8 mouse cellular contexts compared by ENCODE assay signal in the genomic region with DNA sequence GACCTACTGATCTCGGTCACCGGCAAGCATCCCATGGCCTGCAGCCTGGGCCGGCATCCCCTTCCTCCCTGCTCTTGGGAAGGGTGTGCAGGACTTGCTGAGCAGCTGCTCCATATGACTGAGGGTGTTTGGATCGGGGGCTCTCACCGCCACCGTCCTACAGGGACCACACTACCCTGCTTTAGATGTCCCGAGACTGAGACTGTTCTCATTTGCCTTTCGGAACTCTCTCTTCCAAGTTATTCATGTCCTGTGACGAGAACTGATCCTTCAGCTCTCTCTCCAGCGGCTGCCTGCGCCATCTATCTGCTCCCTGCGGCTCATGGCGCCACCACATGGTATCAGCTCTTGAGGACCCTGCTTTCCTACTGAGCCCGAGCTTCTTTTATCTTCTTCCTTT. TPM values are rescaled to one million over a fixed set of nuclear protein-coding genes. Genes with fewer than 3 reads are reported as not detected.
DNase-seq lines count a peak whose midpoint lies in the region; ATAC-seq and TF ChIP-seq lines count a peak whose summit lies in the region.

No protein-coding gene starts in this region.

- TF ChIP-seq POLR2A in kidney, adult 2 months (IDR thresholded peaks at IDR 0.05; ENCODE audit: low read depth, low read length): no peak

- TF ChIP-seq CTCF in kidney, adult 2 months (conservative IDR thresholded peaks at IDR 0.05; ENCODE audit: insufficient read depth, insufficient read length, low read depth, low read length): peak; percentile 68

- ATAC-seq in megakaryocyte, adult 5-6 weeks (ENCODE audit: poor library complexity, severe bottlenecking): no peak
- ATAC-seq in embryonic facial prominence, embryonic 13.5 days (ENCODE audit: insufficient number of reproducible peaks, insufficient read depth, low FRiP score, low TSS enrichment, low read depth): no peak
- no peak for ATAC-seq in midbrain, embryonic 13.5 days

- H3K4me3 ChIP-seq in megakaryocyte, embryonic 14.5 days (replicated peaks): peak overlapping the region; percentile 38
- H3K4me3 ChIP-seq in embryonic facial prominence, embryonic 13.5 days: peak overlapping the region; percentile 22; the same call in 1 of the 2 replicates
- no peak overlapping the region for H3K4me3 ChIP-seq in kidney, adult 2 months (ENCODE audit: insufficient read depth, low read depth, low read length)
- peak overlapping the region; percentile 9; the same call in 1 of the 2 replicates for H3K4me3 ChIP-seq in midbrain, embryonic 13.5 days (replicated peaks)

- peak; percentile 75 for DNase-seq in heart, adult 8-10 months (ENCODE audit: low spot score)
- peak; percentile 68 for DNase-seq in kidney, adult 2 months
- peak; percentile 76 to 82 for DNase-seq in left cerebral cortex, postnatal 25 days (ENCODE audit: low spot score in 2 of 2)
- peak; percentile 48 for DNase-seq in telencephalon, adult 2 months (ENCODE audit: low read depth, low spot score)

- H3K9ac ChIP-seq in embryonic facial prominence, embryonic 13.5 days: peak overlapping the region; percentile 55
- H3K9ac ChIP-seq in midbrain, embryonic 13.5 days (replicated peaks): peak overlapping the region; percentile 39

- no peak overlapping the region for H3K27ac ChIP-seq in embryonic facial prominence, embryonic 13.5 days
- no peak overlapping the region for H3K27ac ChIP-seq in kidney, adult 2 months (ENCODE audit: insufficient read depth, low read depth, low read length)
- H3K27ac ChIP-seq in midbrain, embryonic 13.5 days: no peak overlapping the region

- 9% methylated on average over 14 of the region's 14 CpGs for WGBS in embryonic facial prominence, embryonic 13.5 days
- 14% methylated on average over 14 of the region's 14 CpGs for WGBS in kidney, adult 2 months
- 10% methylated on average over 14 of the region's 14 CpGs for WGBS in midbrain, embryonic 13.5 days

- H3K4me2 ChIP-seq in embryonic facial prominence, embryonic 13.5 days: peak overlapping the region; percentile 49
- peak overlapping the region; percentile 49 for H3K4me2 ChIP-seq in midbrain, embryonic 13.5 days (replicated peaks)

- no peaks in the 10 kb centered on the region for H3K36me3 ChIP-seq in megakaryocyte, embryonic 14.5 days (replicated peaks; ENCODE audit: low read length)
- H3K36me3 ChIP-seq in embryonic facial prominence, embryonic 13.5 days: no peaks in the 10 kb centered on the region
- no peaks in the 10 kb centered on the region for H3K36me3 ChIP-seq in kidney, adult 2 months (ENCODE audit: control insufficient read depth, insufficient read depth, low read length)
- no peaks in the 10 kb centered on the region for H3K36me3 ChIP-seq in midbrain, embryonic 13.5 days

- intact Hi-C loops in left cerebral cortex, postnatal 25 days (cut with DNase I): loop anchor here (5.0 kb wide), 3 partner anchors 75 to 145 kb away; a partner anchor contains a TSS

- H3K9me3 ChIP-seq in megakaryocyte, embryonic 14.5 days: peaks cover 22% of the 10 kb centered on the region
- H3K9me3 ChIP-seq in embryonic facial prominence, embryonic 13.5 days: no peaks in the 10 kb centered on the region
- H3K9me3 ChIP-seq in midbrain, embryonic 13.5 days: no peaks in the 10 kb centered on the region

- H3K4me1 ChIP-seq in megakaryocyte, embryonic 14.5 days: peaks cover 8% of the 10 kb centered on the region
- peaks cover 10% of the 10 kb centered on the region for H3K4me1 ChIP-seq in embryonic facial prominence, embryonic 13.5 days
- H3K4me1 ChIP-seq in kidney, adult 2 months (ENCODE audit: control insufficient read depth, insufficient read depth, low read length): no peaks in the 10 kb centered on the region
- H3K4me1 ChIP-seq in midbrain, embryonic 13.5 days (replicated peaks): peaks cover 6% of the 10 kb centered on the region

- H3K27me3 ChIP-seq in megakaryocyte, embryonic 14.5 days (replicated peaks): peaks cover 35% of the 10 kb centered on the region
- no peaks in the 10 kb centered on the region for H3K27me3 ChIP-seq in embryonic facial prominence, embryonic 13.5 days
- H3K27me3 ChIP-seq in kidney, adult 2 months (replicated peaks; ENCODE audit: control insufficient read depth, insufficient read depth, low read length): no peaks in the 10 kb centered on the region
- peaks cover 5% of the 10 kb centered on the region for H3K27me3 ChIP-seq in midbrain, embryonic 13.5 days

RNA-seq across cellular contexts. Expression of a gene that starts 33.0 kb away (rescaled TPM):
- not detected in 2 replicates for polyA plus RNA-seq in megakaryocyte, embryonic 14.5 days (2012; ENCODE audit: insufficient read depth, low replicate concordance)
- 0.33 and 1.3 TPM in 2 replicates for total RNA-seq in megakaryocyte, adult 5-6 weeks (2015)
- total RNA-seq in megakaryocyte, adult 5-6 weeks (2017): 0.33 and 0.53 TPM in 2 replicates
- 66.5 and 81.1 TPM in 2 replicates for polyA plus RNA-seq in embryonic facial prominence, embryonic 13.5 days (2015; fragmentation: Nextera tagmentation; extraction: Ambion mirVana)
- total RNA-seq in heart, adult 8-10 months (2022): 1 to 10 TPM; 3.6 to 6.1 (median 4.9) TPM
- polyA plus RNA-seq in kidney, adult 2 months (2012; rRNA removed): 1.4 and 2.5 TPM in 2 replicates
- 100 to 1,000 TPM; 136 to 141 TPM for total RNA-seq in left cerebral cortex, postnatal 25 days (2021)
- 57.5 and 65.5 TPM in 2 replicates for polyA plus RNA-seq in midbrain, embryonic 13.5 days (2015; fragmentation: Nextera tagmentation; extraction: Ambion mirVana)

Comparison
In these comparisons a context has a peak if more than half of its experiments do, and no peak if none do; other contexts are left out.
1. RNA of a gene that starts 33.0 kb away (polyA plus RNA-seq): 66.5 to 81.1 TPM in embryonic facial prominence, embryonic 13.5 days and 57.5 to 65.5 TPM in midbrain, embryonic 13.5 days; 1.4 to 2.5 TPM in kidney, adult 2 months and not detected in megakaryocyte, embryonic 14.5 days; every median in the first group is over 10 times any median in the second.
2. Peak in every context shown above with its lines, with median percentiles within 50 percentile points of each other: DNase-seq.